8 mouse cellular contexts compared by ENCODE assay signal in the genomic region with DNA sequence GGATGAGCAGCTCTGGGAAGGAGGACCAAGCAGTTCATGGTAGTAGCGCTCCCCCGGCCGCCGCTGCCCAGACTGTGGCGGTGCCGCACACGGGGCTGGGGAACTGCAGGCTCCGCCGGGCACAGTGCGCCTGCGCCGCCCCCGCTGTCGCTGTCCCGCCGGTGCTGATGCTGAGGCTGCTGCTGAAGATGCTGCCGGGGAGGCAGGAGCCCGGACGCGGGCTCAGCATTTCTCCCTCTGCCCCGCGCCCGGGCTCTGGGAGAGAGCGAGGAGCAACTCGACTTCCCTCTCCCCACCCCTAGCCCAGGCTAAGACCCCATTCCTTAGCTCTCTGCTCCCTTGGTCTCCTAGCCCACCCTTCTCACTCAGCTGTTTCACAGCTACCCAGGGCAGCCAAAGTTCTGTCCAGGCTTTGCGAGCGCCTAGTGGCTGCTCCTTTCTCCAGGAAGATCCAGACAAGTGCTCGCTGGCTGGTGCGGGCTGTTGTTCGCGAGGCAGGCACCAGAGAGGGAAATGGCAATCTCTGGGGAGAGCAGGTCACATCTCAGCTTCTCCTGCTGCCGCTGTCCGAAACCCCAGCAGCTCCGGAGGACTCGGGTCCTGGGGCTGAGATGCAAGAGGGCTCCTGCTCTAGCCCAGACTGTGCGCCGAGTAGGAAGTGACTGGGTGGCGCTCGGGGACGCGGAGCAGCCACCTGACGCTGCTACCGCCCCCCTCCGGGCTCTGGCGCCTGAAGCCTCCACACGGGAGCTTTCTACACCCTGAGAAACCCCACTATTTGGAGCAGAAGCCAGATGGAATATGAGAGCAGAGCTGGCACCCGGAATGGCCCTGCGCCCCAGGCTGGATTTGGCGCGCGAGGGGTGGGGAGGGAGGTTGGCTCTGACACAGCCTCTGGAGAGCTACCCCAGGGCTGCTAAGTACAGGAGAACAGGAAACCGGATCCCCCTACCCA. TPM values are rescaled to one million over a fixed set of nuclear protein-coding genes. Genes with fewer than 3 reads are reported as not detected.
DNase-seq lines count a peak whose midpoint lies in the region; ATAC-seq and TF ChIP-seq lines count a peak whose summit lies in the region.

A gene (minus strand): TSS at position 642 of the 955 bp plus-strand sequence.

- H3K27ac ChIP-seq in kidney, embryonic 16.5 days (ENCODE audit: low read length), result no peak within 1 kb of the TSS
- H3K27ac ChIP-seq in forebrain, embryonic 13.5 days, result peak within 1 kb of the TSS; percentile 87
- H3K27ac ChIP-seq in hindbrain, postnatal 0 days, result peak within 1 kb of the TSS; percentile 69
- H3K27ac ChIP-seq in limb, embryonic 12.5 days, result no peak within 1 kb of the TSS

- H3K36me3 ChIP-seq in kidney, embryonic 16.5 days (ENCODE audit: insufficient read depth, low read length), result no peaks in the 10 kb centered on the region
- no peaks in the 10 kb centered on the region for H3K36me3 ChIP-seq in forebrain, embryonic 13.5 days (ENCODE audit: poor library complexity, severe bottlenecking)
- no peaks in the 10 kb centered on the region for H3K36me3 ChIP-seq in hindbrain, postnatal 0 days (ENCODE audit: insufficient read depth, low read length)
- no peaks in the 10 kb centered on the region for H3K36me3 ChIP-seq in limb, embryonic 12.5 days

- peak; percentile 95 for ATAC-seq in kidney, embryonic 16.5 days (ENCODE audit: low FRiP score, low TSS enrichment)
- ATAC-seq in forebrain, embryonic 13.5 days, result peak; percentile 93
- peak; percentile 94 for ATAC-seq in hindbrain, postnatal 0 days
- peak; percentile 88 for ATAC-seq in limb, embryonic 12.5 days (ENCODE audit: insufficient number of reproducible peaks, insufficient read depth, low FRiP score, low TSS enrichment, low read depth)

- H3K9me3 ChIP-seq in kidney, embryonic 16.5 days (ENCODE audit: low read length), result no peaks in the 10 kb centered on the region
- no peaks in the 10 kb centered on the region for H3K9me3 ChIP-seq in forebrain, embryonic 13.5 days (replicated peaks)
- no peaks in the 10 kb centered on the region for H3K9me3 ChIP-seq in hindbrain, postnatal 0 days (ENCODE audit: low read length)
- H3K9me3 ChIP-seq in limb, embryonic 12.5 days, result no peaks in the 10 kb centered on the region

- peak within 1 kb of the TSS; percentile 37; the same call in 1 of the 2 replicates for H3K9ac ChIP-seq in kidney, embryonic 16.5 days (replicated peaks; ENCODE audit: low read length)
- H3K9ac ChIP-seq in forebrain, embryonic 13.5 days, result peak within 1 kb of the TSS; percentile 69
- H3K9ac ChIP-seq in hindbrain, postnatal 0 days (replicated peaks; ENCODE audit: low read length), result peak within 1 kb of the TSS; percentile 56
- peak within 1 kb of the TSS; percentile 45; the same call in 1 of the 2 replicates for H3K9ac ChIP-seq in limb, embryonic 12.5 days (replicated peaks)

- no peak for DNase-seq in kidney, adult 9 months
- DNase-seq in brain, adult 2 months (ENCODE audit: low read depth, low spot score), result peak; percentile 86
- peak; percentile 84 for DNase-seq in hindbrain, postnatal 0 days (ENCODE audit: low spot score)
- DNase-seq in right cerebral cortex, postnatal 10 days (ENCODE audit: low spot score in 2 of 2), result peak; percentile 75 to 78
- no peak for DNase-seq in c-Kit-positive CD71-positive TER-119-positive erythroid progenitor cells, embryonic 14.5 days (ENCODE audit: low spot score)

- peaks cover 10% of the 10 kb centered on the region for H3K4me1 ChIP-seq in kidney, embryonic 16.5 days (ENCODE audit: insufficient read depth, low read length)
- H3K4me1 ChIP-seq in forebrain, embryonic 13.5 days, result peaks cover 30% of the 10 kb centered on the region
- peaks cover 7% of the 10 kb centered on the region; the same call in 1 of the 2 replicates for H3K4me1 ChIP-seq in hindbrain, postnatal 0 days (ENCODE audit: insufficient read depth, low read length)
- H3K4me1 ChIP-seq in limb, embryonic 12.5 days (replicated peaks), result peaks cover 22% of the 10 kb centered on the region

- H3K27me3 ChIP-seq in kidney, embryonic 16.5 days (ENCODE audit: insufficient read depth, low read length), result peaks cover 56% of the 10 kb centered on the region
- H3K27me3 ChIP-seq in forebrain, embryonic 13.5 days, result 0 out of 2 replicates have a peak, but pooled peaks cover 3% of the 10 kb centered on the region
- no peaks in the 10 kb centered on the region for H3K27me3 ChIP-seq in hindbrain, postnatal 0 days (ENCODE audit: insufficient read depth, low read length)
- peaks cover 71% of the 10 kb centered on the region for H3K27me3 ChIP-seq in limb, embryonic 12.5 days

- peak; percentile 16 for TF ChIP-seq CTCF in hindbrain, postnatal 0 days (IDR thresholded peaks at IDR 0.05; ENCODE audit: low read depth)

- peak within 1 kb of the TSS; percentile 68 for H3K4me2 ChIP-seq in kidney, embryonic 16.5 days (replicated peaks; ENCODE audit: low read depth, low read length)
- peak within 1 kb of the TSS; percentile 81 for H3K4me2 ChIP-seq in forebrain, embryonic 13.5 days
- H3K4me2 ChIP-seq in hindbrain, postnatal 0 days (ENCODE audit: low read depth, low read length), result peak within 1 kb of the TSS; percentile 98
- peak within 1 kb of the TSS; percentile 93 for H3K4me2 ChIP-seq in limb, embryonic 12.5 days

- peak within 1 kb of the TSS; percentile 48 for H3K4me3 ChIP-seq in kidney, embryonic 16.5 days (ENCODE audit: low read length)
- peak within 1 kb of the TSS; percentile 67 for H3K4me3 ChIP-seq in forebrain, embryonic 13.5 days
- H3K4me3 ChIP-seq in hindbrain, postnatal 0 days (ENCODE audit: low read length), result peak within 1 kb of the TSS; percentile 66
- H3K4me3 ChIP-seq in limb, embryonic 12.5 days (replicated peaks), result peak within 1 kb of the TSS; percentile 50

- WGBS in kidney, embryonic 16.5 days, result under 1% methylated on average over 48 of the region's 52 CpGs
- WGBS in forebrain, embryonic 13.5 days, result 1% methylated on average over 46 of the region's 52 CpGs
- 1% methylated on average over 45 of the region's 52 CpGs for WGBS in hindbrain, postnatal 0 days
- WGBS in limb, embryonic 12.5 days, result under 1% methylated on average over 52 of the region's 52 CpGs

RNA-seq across cellular contexts. Expression of the gene that starts here (rescaled TPM):
- polyA plus RNA-seq in kidney, embryonic 16.5 days (2015; fragmentation: Nextera tagmentation; extraction: Ambion mirVana), result 0.51 and 0.54 TPM in 2 replicates
- polyA plus RNA-seq in forebrain, embryonic 13.5 days (2015; fragmentation: Nextera tagmentation; extraction: Ambion mirVana), result 1.7 and 1.9 TPM in 2 replicates
- total RNA-seq in hindbrain, postnatal 0 days (2014; rRNA removed), result 7.4 and 7.5 TPM in 2 replicates
- polyA plus RNA-seq in hindbrain, postnatal 0 days (2015; fragmentation: Nextera tagmentation; extraction: Ambion mirVana), result 2.7 and 3.1 TPM in 2 replicates
- 0.26 and 0.35 TPM in 2 replicates for polyA plus RNA-seq in limb, embryonic 12.5 days (2016; fragmentation: Nextera tagmentation; extraction: Ambion mirVana)

Comparison
In these comparisons a context has a peak if more than half of its experiments do, and no peak if none do; other contexts are left out.
1. Peak in ATAC-seq, H3K4me3 ChIP-seq, H3K9ac ChIP-seq and H3K4me2 ChIP-seq in kidney, embryonic 16.5 days; RNA of the gene not detected or under 1 TPM.
2. Peak in ATAC-seq, H3K4me3 ChIP-seq, H3K9ac ChIP-seq and H3K4me2 ChIP-seq in limb, embryonic 12.5 days; RNA of the gene not detected or under 1 TPM.
3. H3K27ac ChIP-seq: peak in forebrain, embryonic 13.5 days (single experiment) and hindbrain, postnatal 0 days (single experiment); none in kidney, embryonic 16.5 days (single experiment) and limb, embryonic 12.5 days (single experiment).
4. DNase-seq: peak in brain, adult 2 months (single experiment), hindbrain, postnatal 0 days (single experiment) and right cerebral cortex, postnatal 10 days (2 of 2); none in kidney, adult 9 months (single experiment) and c-Kit-positive CD71-positive TER-119-positive erythroid progenitor cells, embryonic 14.5 days (single experiment).
5. Peak in every context shown above with its lines, with median percentiles within 50 percentile points of each other: ATAC-seq, H3K4me2 ChIP-seq, H3K4me3 ChIP-seq and H3K9ac ChIP-seq.